Comparison of ENCODE assay signal across 8 mouse cellular contexts in genomic region chr15:102256431-102257201, GRCm38 (mm10). TPM values are rescaled to one million over a fixed set of nuclear protein-coding genes. Genes with fewer than 3 reads are reported as not detected.
A peak's percentile ranks its signal among the peaks of the same experiment; 100 is the strongest.
DNase-seq lines count a peak whose midpoint lies in the region; ATAC-seq and TF ChIP-seq lines count a peak whose summit lies in the region.

No protein-coding gene starts in this region.

- H3K9me3 ChIP-seq in embryonic facial prominence, embryonic 13.5 days: no peaks in the 10 kb centered on the region
- H3K9me3 ChIP-seq in limb, embryonic 11.5 days (ENCODE audit: control insufficient read depth, low read length): no peaks in the 10 kb centered on the region
- H3K9me3 ChIP-seq in stomach, embryonic 14.5 days (ENCODE audit: control insufficient read depth, low read depth, low read length): no peaks in the 10 kb centered on the region

- H3K79me2 ChIP-seq in heart, adult 2 months (replicated peaks; ENCODE audit: control insufficient read depth, insufficient read depth, low read length): no peaks in the 10 kb centered on the region

- no peaks in the 10 kb centered on the region for H3K36me3 ChIP-seq in heart, adult 2 months (ENCODE audit: control insufficient read depth, insufficient read depth, low read length)
- peaks cover 25% of the 10 kb centered on the region for H3K36me3 ChIP-seq in embryonic facial prominence, embryonic 13.5 days
- H3K36me3 ChIP-seq in limb, embryonic 11.5 days (ENCODE audit: control insufficient read depth, insufficient read depth, low read length): no peaks in the 10 kb centered on the region
- H3K36me3 ChIP-seq in stomach, embryonic 14.5 days (ENCODE audit: control insufficient read depth, insufficient read depth, low read length): peaks cover 5% of the 10 kb centered on the region; the same call in 1 of the 2 replicates

- no peaks in the 10 kb centered on the region for H3K27me3 ChIP-seq in heart, adult 2 months (ENCODE audit: control insufficient read depth, insufficient read depth, low read length)
- no peaks in the 10 kb centered on the region for H3K27me3 ChIP-seq in embryonic facial prominence, embryonic 13.5 days
- H3K27me3 ChIP-seq in limb, embryonic 11.5 days (ENCODE audit: control insufficient read depth, insufficient read depth, low read length): no peaks in the 10 kb centered on the region
- H3K27me3 ChIP-seq in stomach, embryonic 14.5 days (ENCODE audit: control insufficient read depth, insufficient read depth, low read length): no peaks in the 10 kb centered on the region

- no peak for TF ChIP-seq POLR2A in heart, adult 2 months (IDR thresholded peaks at IDR 0.05; ENCODE audit: insufficient read depth, low read depth, low read length)

- peak overlapping the region; percentile 60 for H3K4me3 ChIP-seq in heart, adult 2 months
- peak overlapping the region; percentile 76 for H3K4me3 ChIP-seq in embryonic facial prominence, embryonic 13.5 days
- H3K4me3 ChIP-seq in limb, embryonic 11.5 days (ENCODE audit: low read depth, low read length): peak overlapping the region; percentile 71
- H3K4me3 ChIP-seq in stomach, embryonic 14.5 days (ENCODE audit: low read depth, low read length): peak overlapping the region; percentile 64

- 19% methylated on average over 22 of the region's 22 CpGs for WGBS in heart, adult 2 months
- WGBS in embryonic facial prominence, embryonic 13.5 days: 3% methylated on average over 22 of the region's 22 CpGs
- WGBS in limb, embryonic 11.5 days: 6% methylated on average over 22 of the region's 22 CpGs
- WGBS in stomach, embryonic 14.5 days: 10% methylated on average over 22 of the region's 22 CpGs

- H3K4me2 ChIP-seq in embryonic facial prominence, embryonic 13.5 days: peak overlapping the region; percentile 98
- H3K4me2 ChIP-seq in limb, embryonic 11.5 days (ENCODE audit: low read depth, severe bottlenecking): peak overlapping the region; percentile 82
- H3K4me2 ChIP-seq in stomach, embryonic 14.5 days (replicated peaks; ENCODE audit: low read depth, low read length): peak overlapping the region; percentile 76

- peak in 1 of 2 experiments; percentile 20 for DNase-seq in heart, adult 2 months
- no peak for DNase-seq in heart, adult 8-10 months (ENCODE audit: low spot score)
- DNase-seq in 3T3-L1 (ENCODE audit: low read depth, low spot score): peak; percentile 42
- no peak for DNase-seq in limb, embryonic 11.5 days (ENCODE audit: low spot score)
- no peak for DNase-seq in gastrocnemius, adult 8-10 months (ENCODE audit: low spot score in 2 of 2)
- no peak for DNase-seq in layer of hippocampus, postnatal 36 days

- intact Hi-C loops in heart, adult 2 months (cut with DNase I): no loop called here

- no peak for ATAC-seq in embryonic facial prominence, embryonic 13.5 days (ENCODE audit: insufficient number of reproducible peaks, insufficient read depth, low FRiP score, low TSS enrichment, low read depth)
- ATAC-seq in limb, embryonic 11.5 days (ENCODE audit: insufficient number of reproducible peaks, low FRiP score, low TSS enrichment, low read depth): no peak
- ATAC-seq in stomach, embryonic 14.5 days (ENCODE audit: insufficient number of reproducible peaks, insufficient read depth, low FRiP score, low read depth): no peak

- H3K4me1 ChIP-seq in heart, adult 2 months (ENCODE audit: control insufficient read depth, insufficient read depth, low read length): peaks cover 8% of the 10 kb centered on the region; the same call in 1 of the 2 replicates
- peaks cover 76% of the 10 kb centered on the region for H3K4me1 ChIP-seq in embryonic facial prominence, embryonic 13.5 days
- peaks cover 54% of the 10 kb centered on the region for H3K4me1 ChIP-seq in limb, embryonic 11.5 days (ENCODE audit: control insufficient read depth, insufficient read depth, low read length)
- H3K4me1 ChIP-seq in stomach, embryonic 14.5 days (ENCODE audit: control insufficient read depth, insufficient read depth, low read length): peaks cover 30% of the 10 kb centered on the region

- peak overlapping the region; percentile 81 for H3K27ac ChIP-seq in heart, adult 2 months
- H3K27ac ChIP-seq in embryonic facial prominence, embryonic 13.5 days: peak overlapping the region; percentile 99
- H3K27ac ChIP-seq in limb, embryonic 11.5 days (replicated peaks; ENCODE audit: low read depth, low read length): peak overlapping the region; percentile 93
- H3K27ac ChIP-seq in stomach, embryonic 14.5 days (ENCODE audit: low read length): peak overlapping the region; percentile 83

- TF ChIP-seq CTCF in heart, adult 2 months (IDR thresholded peaks at IDR 0.05): no peak

- TF ChIP-seq EP300 in heart, adult 2 months (IDR thresholded peaks at IDR 0.05; ENCODE audit: insufficient read depth, low read depth, low read length): no peak

- peak overlapping the region; percentile 91 for H3K9ac ChIP-seq in heart, adult 2 months (ENCODE audit: low read depth, low read length)
- peak overlapping the region; percentile 97 for H3K9ac ChIP-seq in embryonic facial prominence, embryonic 13.5 days
- H3K9ac ChIP-seq in limb, embryonic 11.5 days (ENCODE audit: low read length): peak overlapping the region; percentile 84
- H3K9ac ChIP-seq in stomach, embryonic 14.5 days (replicated peaks; ENCODE audit: low read depth, low read length): peak overlapping the region; percentile 43

RNA-seq across cellular contexts. Expression of gene Rarg, which starts 0.7 kb away (rescaled TPM):
- total RNA-seq in heart, adult 2 months (2021): 10 to 100 TPM; 18.1 to 20.3 TPM
- 19.9 and 26.9 TPM in 2 replicates for polyA plus RNA-seq in heart, adult 2 months (2012; rRNA removed)
- total RNA-seq in heart, adult 8-10 months (2022): 10 to 100 TPM; 15.3 to 20.6 (median 17.3) TPM
- 135 and 143 TPM in 2 replicates for polyA plus RNA-seq in embryonic facial prominence, embryonic 13.5 days (2015; fragmentation: Nextera tagmentation; extraction: Ambion mirVana)
- polyA plus RNA-seq in limb, embryonic 11.5 days (2014; fragmentation: Nextera tagmentation; extraction: Ambion mirVana): 118 and 119 TPM in 2 replicates
- 36.9 and 40.5 TPM in 2 replicates for polyA plus RNA-seq in stomach, embryonic 14.5 days (2014; fragmentation: Nextera tagmentation; extraction: Ambion mirVana)
- total RNA-seq in gastrocnemius, adult 8-10 months (2022): 1 to 10 TPM; 4.4 to 9.8 (median 8.4) TPM
- total RNA-seq in layer of hippocampus, postnatal 36 days (2021): 1 to 10 TPM; 8.3 to 10.0 TPM

RNA-seq across cellular contexts. Expression of gene Gm9918, which starts 13.7 kb away (rescaled TPM):
- not detected for total RNA-seq in heart, adult 2 months (2021)
- 0.06 TPM in 1 of 2 replicates, not detected in the other for polyA plus RNA-seq in heart, adult 2 months (2012; rRNA removed)
- not detected for total RNA-seq in heart, adult 8-10 months (2022)
- polyA plus RNA-seq in embryonic facial prominence, embryonic 13.5 days (2015; fragmentation: Nextera tagmentation; extraction: Ambion mirVana): 1.9 and 2.3 TPM in 2 replicates
- polyA plus RNA-seq in limb, embryonic 11.5 days (2014; fragmentation: Nextera tagmentation; extraction: Ambion mirVana): 0.88 and 1.1 TPM in 2 replicates
- 0.36 and 0.56 TPM in 2 replicates for polyA plus RNA-seq in stomach, embryonic 14.5 days (2014; fragmentation: Nextera tagmentation; extraction: Ambion mirVana)
- total RNA-seq in gastrocnemius, adult 8-10 months (2022): not detected
- not detected for total RNA-seq in layer of hippocampus, postnatal 36 days (2021)

RNA-seq across cellular contexts. Expression of gene Mfsd5, which starts 22.6 kb away (rescaled TPM):
- 10 to 100 TPM; 17.0 to 19.4 TPM for total RNA-seq in heart, adult 2 months (2021)
- polyA plus RNA-seq in heart, adult 2 months (2012; rRNA removed): 37.8 and 47.9 TPM in 2 replicates
- total RNA-seq in heart, adult 8-10 months (2022): 10 to 100 TPM; 17.4 to 20.8 (median 18.7) TPM
- 60.3 and 67.3 TPM in 2 replicates for polyA plus RNA-seq in embryonic facial prominence, embryonic 13.5 days (2015; fragmentation: Nextera tagmentation; extraction: Ambion mirVana)
- 58.5 and 62.8 TPM in 2 replicates for polyA plus RNA-seq in limb, embryonic 11.5 days (2014; fragmentation: Nextera tagmentation; extraction: Ambion mirVana)
- polyA plus RNA-seq in stomach, embryonic 14.5 days (2014; fragmentation: Nextera tagmentation; extraction: Ambion mirVana): 63.1 and 63.7 TPM in 2 replicates
- total RNA-seq in gastrocnemius, adult 8-10 months (2022): 10 to 100 TPM; 14.9 to 17.3 (median 15.7) TPM
- 10 to 100 TPM; 33.9 to 37.3 TPM for total RNA-seq in layer of hippocampus, postnatal 36 days (2021)

RNA-seq across cellular contexts. Expression of gene Itgb7, which starts 24.9 kb away (rescaled TPM):
- total RNA-seq in heart, adult 2 months (2021): 1 to 10 TPM; 1.5 to 2.0 TPM
- 2.4 and 4.6 TPM in 2 replicates for polyA plus RNA-seq in heart, adult 2 months (2012; rRNA removed)
- total RNA-seq in heart, adult 8-10 months (2022): 1 to 10 TPM in 2 of 4 experiments, under 1 TPM in 2; 0.82 to 3.2 (median 1.5) TPM
- polyA plus RNA-seq in embryonic facial prominence, embryonic 13.5 days (2015; fragmentation: Nextera tagmentation; extraction: Ambion mirVana): 3.0 and 3.3 TPM in 2 replicates
- polyA plus RNA-seq in limb, embryonic 11.5 days (2014; fragmentation: Nextera tagmentation; extraction: Ambion mirVana): 0.57 and 0.71 TPM in 2 replicates
- 5.8 and 9.9 TPM in 2 replicates for polyA plus RNA-seq in stomach, embryonic 14.5 days (2014; fragmentation: Nextera tagmentation; extraction: Ambion mirVana)
- 1 to 10 TPM in 2 of 4 experiments, under 1 TPM in 2; 0.34 to 1.8 (median 1.0) TPM for total RNA-seq in gastrocnemius, adult 8-10 months (2022)
- total RNA-seq in layer of hippocampus, postnatal 36 days (2021): 1 to 10 TPM; 1.8 to 2.2 TPM

RNA-seq across cellular contexts. Expression of gene Espl1, which starts 39.5 kb away (rescaled TPM):
- total RNA-seq in heart, adult 2 months (2021): 1 to 10 TPM; 1.0 to 1.4 TPM
- polyA plus RNA-seq in heart, adult 2 months (2012; rRNA removed): 1.6 and 2.4 TPM in 2 replicates
- total RNA-seq in heart, adult 8-10 months (2022): 1 to 10 TPM in 1 of 4 experiments, under 1 TPM in 3; 0.38 to 1.1 (median 0.93) TPM
- 25.3 and 26.4 TPM in 2 replicates for polyA plus RNA-seq in embryonic facial prominence, embryonic 13.5 days (2015; fragmentation: Nextera tagmentation; extraction: Ambion mirVana)
- 43.3 and 46.9 TPM in 2 replicates for polyA plus RNA-seq in limb, embryonic 11.5 days (2014; fragmentation: Nextera tagmentation; extraction: Ambion mirVana)
- 25.4 and 28.6 TPM in 2 replicates for polyA plus RNA-seq in stomach, embryonic 14.5 days (2014; fragmentation: Nextera tagmentation; extraction: Ambion mirVana)
- under 1 TPM in 3 of 4 experiments, not detected in 1; 0.07 to 0.58 (median 0.21) TPM for total RNA-seq in gastrocnemius, adult 8-10 months (2022)
- total RNA-seq in layer of hippocampus, postnatal 36 days (2021): 1 to 10 TPM; 1.4 to 1.8 TPM

Comparison
In these comparisons a context has a peak if more than half of its experiments do, and no peak if none do; other contexts are left out.
1. H3K9ac ChIP-seq: peak in every context shown above with its lines; median percentile 97 in embryonic facial prominence, embryonic 13.5 days; 91 in heart, adult 2 months; 84 in limb, embryonic 11.5 days; 43 in stomach, embryonic 14.5 days.